Mouse (Mus musculus) cortical plate, adult 2 months (tissue): ENCODE measurements around the gene Sars.

Experiments
- CTCF ChIP-seq: fragments of 200-500 bp; IDR thresholded peaks from 2 replicates; pipeline ENCODE4 v1.5.1; 2011; ENCODE audit warnings: mild to moderate bottlenecking, control low read depth, low read length; ENCODE audit not compliant: insufficient read depth; ENCODE audit errors: extremely low read depth
- POLR2A ChIP-seq: fragments of 200-500 bp; IDR thresholded peaks from 2 replicates; pipeline ENCODE4 v1.6.1; 2011; ENCODE audit warnings: mild to moderate bottlenecking, low read length, control low read depth; ENCODE audit not compliant: insufficient read depth; ENCODE audit errors: extremely low read depth

GRCm38 (mm10) chr3:108408517-108409008 lies 36.4 kb downstream of the Sars start:
- TF ChIP-seq CTCF (no peak), POLR2A (no peak)
